ENCODE assay signal across 8 mouse cellular contexts in genomic region chr16:65814918-65815881, GRCm38 (mm10). TPM values are rescaled to one million over a fixed set of nuclear protein-coding genes. Genes with fewer than 3 reads are reported as not detected.
DNase-seq lines count a peak whose midpoint lies in the region; ATAC-seq lines count a peak whose summit lies in the region.

Gene Vgll3 (plus strand): TSS chr16:65815257.

- peak within 1 kb of the TSS; percentile 37; the same call in 1 of the 2 replicates for H3K27ac ChIP-seq in brown adipose tissue, adult 24 weeks (replicated peaks; ENCODE audit: low read depth, low read length)
- H3K27ac ChIP-seq in hindbrain, embryonic 10.5 days = peak within 1 kb of the TSS; percentile 85

- peak within 1 kb of the TSS; percentile 69 for H3K4me3 ChIP-seq in brown adipose tissue, adult 24 weeks (ENCODE audit: insufficient read depth, low read depth, low read length)
- H3K4me3 ChIP-seq in hindbrain, embryonic 10.5 days = peak within 1 kb of the TSS; percentile 69

- WGBS in hindbrain, embryonic 10.5 days = under 1% methylated on average over 86 of the region's 86 CpGs

- no peaks in the 10 kb centered on the region for H3K4me1 ChIP-seq in brown adipose tissue, adult 24 weeks (ENCODE audit: control insufficient read depth, insufficient read depth, insufficient read length, low read length)
- H3K4me1 ChIP-seq in hindbrain, embryonic 10.5 days (replicated peaks) = peaks cover 10% of the 10 kb centered on the region; the same call in 1 of the 2 replicates

- peaks cover 14% of the 10 kb centered on the region for H3K27me3 ChIP-seq in hindbrain, embryonic 10.5 days (ENCODE audit: insufficient read depth, poor library complexity, severe bottlenecking)

- no peak for ATAC-seq in erythroid progenitor cell, adult 5-6 weeks (replicated peaks; ENCODE audit: low FRiP score, poor library complexity, severe bottlenecking)

- H3K9me3 ChIP-seq in hindbrain, embryonic 10.5 days = 0 out of 2 replicates have a peak, but pooled peaks cover 4% of the 10 kb centered on the region

- no peaks in the 10 kb centered on the region for H3K36me3 ChIP-seq in hindbrain, embryonic 10.5 days

- peak; percentile 93 for DNase-seq in NIH3T3 (ENCODE audit: low read depth)
- peak; percentile 15 to 17 for DNase-seq in frontal cortex, postnatal 25 days (ENCODE audit: low spot score in 2 of 2)
- DNase-seq in hindbrain, embryonic 10.5 days (ENCODE audit: low spot score) = peak; percentile 90
- DNase-seq in layer of hippocampus, postnatal 14 days (ENCODE audit: low spot score in 2 of 2) = peak; percentile 14 to 35
- DNase-seq in lung, postnatal 10 days = peak; percentile 71
- DNase-seq in retina, postnatal 1 day = peak; percentile 88

RNA-seq across cellular contexts. Expression of gene Vgll3, which starts in this region (rescaled TPM):
- 3.4 and 3.5 TPM in 2 replicates for polyA plus RNA-seq in brown adipose tissue, adult 24 weeks (2012; ENCODE audit: insufficient read depth, insufficient read length, missing spikeins)
- 3.4 and 6.5 TPM in 2 replicates for polyA plus RNA-seq in hindbrain, embryonic 10.5 days (2016; fragmentation: Nextera tagmentation; extraction: Ambion mirVana)
- 1 to 10 TPM; 3.6 to 5.4 TPM for total RNA-seq in layer of hippocampus, postnatal 14 days (2021)
- total RNA-seq in erythroid progenitor cell, adult 5-6 weeks (2015; ENCODE audit: low replicate concordance) = not detected in 2 replicates
- not detected in 2 replicates for total RNA-seq in erythroid progenitor cell, adult 5-6 weeks (2017; ENCODE audit: low replicate concordance)

Comparison
In these comparisons a context has a peak if more than half of its experiments do, and no peak if none do; other contexts are left out.
1. RNA of gene Vgll3 (total RNA-seq): 3.6 to 5.4 TPM in layer of hippocampus, postnatal 14 days; not detected in erythroid progenitor cell, adult 5-6 weeks; every median in the first group is over 4 times any median in the second.
2. DNase-seq: peak in every context shown above with its lines; median percentile 93 in NIH3T3; 90 in hindbrain, embryonic 10.5 days; 88 in retina, postnatal 1 day; 71 in lung, postnatal 10 days; 24 in layer of hippocampus, postnatal 14 days; 16 in frontal cortex, postnatal 25 days.